Mouse (Mus musculus) ovary, postnatal 14 days (tissue): ENCODE data around the gene Crcp.

ENCODE experiments used
- DNase-seq: peaks from one replicate; pipeline ENCODE4 v3.0.0; 2022; ENCODE audit warnings: low spot score

Gene Crcp

DNA sequence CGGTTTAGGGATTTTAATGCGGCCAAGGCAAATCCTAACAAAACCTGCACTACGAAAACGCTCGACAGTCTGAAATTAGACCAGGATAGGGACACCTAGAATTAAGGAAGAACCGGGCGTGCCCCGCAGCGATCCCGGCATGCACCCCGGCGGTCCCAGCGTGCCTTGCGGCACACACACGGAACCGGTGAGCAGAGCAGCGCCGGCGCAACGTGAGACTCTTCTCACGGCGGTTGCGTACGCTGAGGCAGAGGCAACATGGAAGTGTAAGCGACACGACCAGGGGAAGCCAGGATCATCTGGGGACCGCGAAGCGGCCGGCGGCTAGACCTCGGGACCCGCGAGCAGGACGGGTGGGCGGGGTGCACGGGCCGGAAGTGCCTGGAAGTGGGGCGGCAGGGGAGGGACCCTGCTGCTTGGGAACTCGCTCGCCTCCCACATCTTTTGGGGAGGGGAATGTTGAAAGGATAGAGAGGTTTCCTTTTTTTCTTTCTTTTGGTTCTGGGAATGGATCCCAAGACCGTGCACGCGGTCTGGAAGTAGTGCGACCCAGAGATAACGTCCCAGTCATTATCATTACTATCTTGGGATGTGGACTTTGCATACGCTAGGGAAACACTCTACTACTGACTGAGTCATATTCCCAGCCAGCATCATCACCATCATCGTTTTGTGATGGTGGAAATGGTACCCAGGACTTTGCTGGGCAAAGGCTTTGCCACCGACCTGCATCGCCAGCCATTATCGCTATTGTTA lies at the start of gene Crcp, which contains the start of gene Asl:
Gene Crcp (plus strand): TSS at position 149 of the 756 bp plus-strand sequence.
Gene Asl (minus strand): TSS at position 106 of the 756 bp plus-strand sequence.
- DNase-seq: peak; percentile 70

DNA sequence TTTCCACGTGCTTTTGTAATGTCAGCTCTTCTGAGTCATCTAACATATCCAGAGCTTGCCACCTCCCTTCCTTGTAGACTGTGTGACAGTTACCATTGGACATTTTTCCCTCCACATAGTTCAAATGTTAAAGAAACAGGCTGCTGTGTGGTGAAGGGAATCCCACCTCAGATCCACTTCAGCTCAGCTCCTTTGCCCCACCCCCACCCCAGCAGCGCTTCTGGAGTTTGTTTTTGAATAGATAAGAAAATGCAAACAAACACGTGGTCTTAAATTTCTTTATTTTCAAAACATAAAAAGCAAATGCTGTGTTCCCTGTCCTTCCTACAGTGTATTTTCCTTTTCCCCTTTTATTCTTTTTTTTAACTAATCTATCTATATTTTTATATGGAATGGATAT lies 48.9 kb upstream of the Crcp start:
- no peak for DNase-seq

GRCm38 (mm10) chr5:129989376-129989775 lies 39.7 kb upstream of the Crcp start:
- no peak for DNase-seq

GRCm38 (mm10) chr5:129991898-129992297 lies 37.2 kb upstream of the Crcp start:
- DNase-seq: no peak

- no peak for DNase-seq
Measured at GRCm38 (mm10) chr5:129993374-129993773, 35.7 kb upstream of the Crcp start.

DNA sequence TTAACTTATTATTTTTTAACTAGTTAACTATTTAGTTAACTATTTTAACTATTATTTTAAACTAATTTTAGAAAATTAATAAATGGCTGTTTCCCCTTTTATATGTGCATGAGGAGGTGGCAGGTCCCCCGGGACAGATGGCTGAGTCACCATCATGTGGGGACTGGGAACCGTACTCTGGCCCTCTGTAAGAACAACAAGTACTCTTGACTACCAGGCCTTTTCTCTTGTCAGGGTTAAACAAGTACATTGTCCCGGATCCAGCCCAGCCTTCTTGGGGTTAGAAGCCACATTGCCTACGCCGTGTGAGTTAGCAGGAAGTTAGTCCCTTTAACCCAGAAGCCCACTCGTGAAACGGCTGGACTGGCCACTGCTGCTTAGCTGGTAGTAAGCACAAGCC lies 34.1 kb upstream of the Crcp start:
- DNase-seq: no peak

DNA sequence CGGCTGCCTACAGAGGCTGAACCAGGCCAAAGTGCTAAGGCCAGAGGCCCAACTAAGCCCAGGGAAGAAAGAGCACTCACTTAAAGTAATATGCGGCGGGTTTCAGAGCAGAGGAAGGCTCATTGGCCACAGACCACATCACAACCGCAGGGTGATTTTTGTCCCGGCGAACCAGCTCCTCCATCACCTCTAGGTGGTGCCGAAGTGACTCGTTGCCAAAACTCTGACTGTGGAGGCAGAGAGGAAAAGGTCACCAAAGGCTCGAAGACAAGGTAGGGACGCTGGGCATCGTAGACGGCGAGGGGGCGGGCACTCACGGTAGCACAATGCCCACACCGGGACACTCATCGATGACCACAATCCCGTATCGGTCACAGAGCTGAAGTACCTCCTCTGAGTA lies 31.4 kb upstream of the Crcp start:
- no peak for DNase-seq

DNA sequence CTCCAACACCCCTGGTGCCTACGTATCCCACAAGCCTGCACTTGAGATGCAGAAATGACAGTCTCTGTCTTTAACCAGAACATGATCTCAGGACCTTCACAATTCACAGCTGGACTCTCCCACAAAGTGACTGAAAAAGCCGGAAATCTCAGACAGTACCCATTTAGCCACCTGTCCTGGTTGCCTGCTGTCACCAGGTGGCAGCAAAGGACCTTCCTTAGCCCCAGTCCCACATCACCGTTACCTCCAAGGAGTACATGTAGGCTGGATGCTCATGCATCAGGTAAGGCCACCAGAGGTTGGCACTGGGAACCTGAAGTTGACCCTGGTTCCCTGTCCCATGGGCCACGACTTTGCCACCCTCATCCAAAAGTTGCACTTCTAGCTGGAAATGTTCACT lies 30.0 kb upstream of the Crcp start:
- DNase-seq: peak; percentile 31

- no peak for DNase-seq
Measured at GRCm38 (mm10) chr5:130000735-130001134, 28.4 kb upstream of the Crcp start.

DNA sequence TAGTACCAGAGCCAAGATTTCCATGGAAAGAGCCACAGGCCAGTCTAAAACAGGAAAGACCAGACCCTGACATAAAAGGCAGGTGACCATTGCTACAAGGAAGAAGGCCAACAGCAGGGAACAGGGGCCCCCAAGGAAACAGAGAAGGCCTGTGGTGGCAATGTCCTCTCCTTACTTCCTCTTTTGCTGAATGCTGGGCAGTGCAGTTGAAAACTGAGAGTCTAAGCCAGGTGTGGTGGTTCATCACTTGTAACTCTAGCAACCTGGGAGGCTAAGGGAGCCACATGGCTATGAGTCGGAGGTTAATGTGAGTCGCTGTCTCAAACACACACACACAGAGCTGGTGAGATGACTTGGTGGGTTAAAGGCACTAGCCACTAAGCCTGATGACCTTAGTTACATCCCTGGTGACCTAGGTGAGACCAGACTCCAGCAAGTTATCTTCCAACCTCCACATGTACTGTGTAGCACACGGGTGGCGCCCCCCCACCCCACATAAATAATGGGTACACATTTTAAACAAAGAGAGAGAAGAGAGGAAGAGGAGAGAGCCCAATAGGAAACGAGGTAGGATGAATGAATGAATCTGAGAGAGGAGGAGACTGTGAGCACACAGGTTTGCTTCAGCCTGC lies 27.6 kb upstream of the Crcp start:
- no peak for DNase-seq

GRCm38 (mm10) chr5:130002301-130003146 lies 26.6 kb upstream of the Crcp start, which contains the start of gene Gusb:
Gene Gusb (minus strand): TSS chr5:130003049.
- DNase-seq: peak; percentile 62

DNA sequence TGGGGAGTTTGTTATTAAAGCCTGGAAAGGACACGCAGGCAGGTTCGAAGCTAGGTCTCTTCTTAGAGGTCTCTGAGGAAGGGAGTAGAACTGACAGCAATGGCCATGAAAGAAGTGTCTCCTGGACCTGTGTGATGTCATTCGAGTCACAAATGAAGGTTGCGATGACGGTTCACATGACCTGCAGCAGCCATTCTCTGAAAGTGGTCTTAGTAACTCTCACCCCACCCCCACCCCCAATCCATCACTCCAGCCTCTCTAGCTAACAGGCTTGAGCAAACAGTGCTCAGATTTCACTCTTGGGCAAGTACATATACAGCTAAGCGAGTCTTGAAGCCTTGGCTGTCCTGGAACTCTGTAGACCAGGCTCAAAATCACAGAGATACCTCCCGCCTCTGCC lies 25.9 kb upstream of the Crcp start:
- no peak for DNase-seq

- no peak for DNase-seq
Measured at GRCm38 (mm10) chr5:130007344-130007743, 21.7 kb upstream of the Crcp start.

GRCm38 (mm10) chr5:130008034-130008590 lies 21.0 kb upstream of the Crcp start:
- no peak for DNase-seq

- no peak for DNase-seq
Measured at GRCm38 (mm10) chr5:130009784-130010183, 19.3 kb upstream of the Crcp start.

DNA sequence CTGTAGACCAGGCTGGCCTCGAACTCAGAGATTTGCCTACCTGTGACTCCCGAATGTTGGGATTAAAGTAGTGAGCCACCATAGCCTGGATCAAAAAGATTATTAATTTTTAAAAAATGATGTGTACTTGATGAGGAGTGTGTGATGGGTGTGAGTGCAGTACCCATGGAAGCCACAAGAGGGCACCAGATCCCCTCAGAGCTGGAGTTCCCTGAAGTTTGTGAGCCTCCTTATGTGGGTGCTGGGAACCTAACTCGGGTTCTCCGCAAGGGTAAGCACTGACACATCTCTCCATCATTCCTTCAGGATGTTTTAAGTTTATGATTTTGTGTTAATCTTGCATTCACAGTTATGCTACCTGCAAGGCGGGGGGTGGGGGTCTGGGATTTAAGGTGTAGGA lies 18.1 kb upstream of the Crcp start:
- no peak for DNase-seq

- no peak for DNase-seq
Measured at GRCm38 (mm10) chr5:130015104-130015503, 14.0 kb upstream of the Crcp start.

DNA sequence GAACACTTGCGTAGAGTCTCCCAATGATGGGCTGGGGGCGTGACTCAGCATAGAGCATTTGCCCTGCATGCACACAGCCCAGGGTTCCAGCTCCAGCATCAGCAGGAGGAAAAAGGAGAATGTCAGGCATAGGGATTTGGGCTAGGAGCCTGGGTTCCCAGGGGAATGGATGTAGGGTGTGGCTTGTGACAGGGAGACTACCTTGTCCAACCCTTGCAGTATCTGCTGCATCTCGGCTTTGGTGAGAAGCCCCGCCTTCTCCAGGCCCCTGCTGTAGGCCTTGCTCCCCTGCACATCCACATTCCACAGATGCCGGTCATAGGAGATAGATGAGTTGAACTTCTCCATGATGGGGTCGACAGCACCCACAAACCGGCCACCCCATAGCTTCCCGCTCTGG lies 9.6 kb upstream of the Crcp start:
- DNase-seq: no peak

- no peak for DNase-seq
Measured at GRCm38 (mm10) chr5:130021361-130021966, 7.6 kb upstream of the Crcp start.

DNA sequence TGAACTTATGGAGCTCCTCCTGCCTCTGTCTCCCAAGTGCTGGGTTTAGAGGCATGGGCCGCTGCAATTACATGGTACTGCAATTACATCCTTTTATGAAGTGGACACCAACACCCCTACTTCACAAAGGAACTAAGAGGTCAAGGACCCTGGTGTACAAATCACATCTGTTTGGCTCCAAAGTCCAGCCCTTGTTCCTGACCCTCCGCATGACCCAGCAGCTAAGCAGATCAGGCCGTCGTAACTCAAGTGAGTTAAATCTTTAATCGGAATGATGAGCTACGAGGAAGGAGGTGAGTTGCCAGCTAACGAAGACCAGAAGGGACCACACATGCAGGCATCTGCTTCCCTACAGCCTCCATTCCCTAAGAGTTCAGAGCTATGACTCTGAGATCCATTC lies 6.7 kb upstream of the Crcp start:
- no peak for DNase-seq

- no peak for DNase-seq
Measured at GRCm38 (mm10) chr5:130023067-130023766, 5.9 kb upstream of the Crcp start.
